Mouse (Mus musculus) lung, postnatal 25 days (tissue): ENCODE results near the gene Vmn1r170.
"Not testable (repeated sequence)": the region's sequence is repeated elsewhere in the genome, so short reads cannot be mapped to it uniquely, and the experiment has no call there.

Source experiments
- DNase-seq: peaks from one replicate; pipeline ENCODE4 v3.0.0; 2022; ENCODE audit warnings: low spot score

Gene Vmn1r170

GRCm38 (mm10) chr7:23605875-23606274, at the start of gene Vmn1r170:
Vmn1r170 (plus strand) TSS chr7:23606175.
- DNase-seq: not testable (repeated sequence)

GRCm38 (mm10) chr7:23575226-23575625, 30.7 kb upstream of the Vmn1r170 start, which contains the start of gene Vmn1r169:
Vmn1r169 (plus strand) TSS chr7:23575526.
- DNase-seq: not testable (repeated sequence)

- DNase-seq: no peak
Measured at GRCm38 (mm10) chr7:23630422-23630821, 24.4 kb downstream of the Vmn1r170 start, which contains the start of gene Vmn1r171. Vmn1r171 (plus strand) TSS chr7:23630722.
